Mouse (Mus musculus): ENCODE data around the gene Spata31d1a. TPM values are rescaled to one million over a fixed set of nuclear protein-coding genes. Genes with fewer than 3 reads are reported as not detected.

Spata31d1a gene
- polyA plus RNA-seq, 1 experiment from 2014 or later: 0.15 TPM

GRCm38 (mm10) chr13:59667763-59668162, 42.4 kb downstream of the Spata31d1a start:
- no peak for ATAC-seq
- Histone ChIP-seq H3K4me1 (ENCODE audit: insufficient read depth) (peaks cover 30% of the 10 kb centered on the region), H3K9me3 (ENCODE audit: low read length) (no peaks in the 10 kb centered on the region), H3K27me3 (ENCODE audit: insufficient read depth, low read length) (no peaks in the 10 kb centered on the region), H3K9ac (replicated peaks) (no peak overlapping the region), H3K36me3 (replicated peaks; ENCODE audit: insufficient read depth, low read length) (peaks cover 22% of the 10 kb centered on the region), H3K27ac (ENCODE audit: low read depth) (no peak overlapping the region), H3K4me3 (ENCODE audit: low read depth, low read length) (no peak overlapping the region), H3K4me2 (ENCODE audit: low read depth, low read length) (no peak overlapping the region)
- TF ChIP-seq CTCF (IDR thresholded peaks at IDR 0.05; ENCODE audit: low read depth) (no peak), EP300 (IDR thresholded peaks at IDR 0.05; ENCODE audit: low read depth) (no peak)
- WGBS (ENCODE audit: insufficient replicate concordance): 71% methylated on average over 5 of the region's 5 CpGs
- no peak for DNase-seq

DNA sequence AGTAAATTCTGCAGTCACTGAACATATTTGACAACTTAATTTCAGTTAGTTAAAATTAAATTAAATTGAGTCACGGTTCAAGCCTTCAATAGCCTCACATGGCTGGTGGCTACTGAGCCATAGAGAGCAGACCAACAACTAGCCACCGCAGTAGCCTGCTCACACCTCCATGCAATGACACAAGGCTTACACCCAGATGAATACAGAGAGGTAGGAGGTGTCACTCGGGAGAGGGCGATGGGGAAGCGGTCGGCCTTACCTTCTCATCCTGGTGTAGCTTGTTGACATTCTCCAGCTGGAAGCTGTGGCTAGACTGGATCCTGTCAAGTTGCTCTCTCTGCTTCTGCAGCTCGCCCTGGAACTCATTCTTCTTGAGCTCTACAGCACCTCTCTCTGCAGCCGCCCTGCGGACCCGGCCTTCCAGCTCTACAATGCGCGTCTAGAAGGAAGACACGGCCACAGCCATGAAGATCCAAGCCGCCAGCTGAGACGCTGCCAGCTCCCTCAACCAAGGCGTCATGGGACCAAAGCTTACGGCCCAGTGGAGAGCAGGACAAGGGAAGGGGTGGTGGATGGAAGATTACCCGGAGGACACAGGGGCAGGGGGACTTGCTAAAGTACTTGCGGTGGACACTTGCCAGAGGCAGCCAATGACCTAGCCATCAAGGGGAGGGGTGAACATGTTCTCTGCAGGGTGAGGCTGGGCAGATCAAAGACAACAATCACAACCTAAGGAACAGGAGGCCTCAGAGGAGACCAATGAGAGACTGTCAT, 46.0 kb downstream of the Spata31d1a start:
- ATAC-seq (no peak), DNase-seq (no peak)
- TF ChIP-seq EP300 (IDR thresholded peaks at IDR 0.05; ENCODE audit: low read depth) (no peak), CTCF (IDR thresholded peaks at IDR 0.05; ENCODE audit: low read depth) (no peak)
- Histone ChIP-seq H3K4me3 (ENCODE audit: low read depth, low read length) (no peak overlapping the region), H3K4me2 (ENCODE audit: low read depth, low read length) (no peak overlapping the region), H3K27ac (ENCODE audit: low read depth) (no peak overlapping the region), H3K36me3 (replicated peaks; ENCODE audit: insufficient read depth, low read length) (peaks cover 31% of the 10 kb centered on the region), H3K27me3 (ENCODE audit: insufficient read depth, low read length) (no peaks in the 10 kb centered on the region), H3K9ac (replicated peaks) (no peak overlapping the region), H3K4me1 (ENCODE audit: insufficient read depth) (peaks cover 20% of the 10 kb centered on the region), H3K9me3 (ENCODE audit: low read length) (no peaks in the 10 kb centered on the region)
- WGBS (ENCODE audit: insufficient replicate concordance): 93% methylated on average over 19 of the region's 19 CpGs

DNA sequence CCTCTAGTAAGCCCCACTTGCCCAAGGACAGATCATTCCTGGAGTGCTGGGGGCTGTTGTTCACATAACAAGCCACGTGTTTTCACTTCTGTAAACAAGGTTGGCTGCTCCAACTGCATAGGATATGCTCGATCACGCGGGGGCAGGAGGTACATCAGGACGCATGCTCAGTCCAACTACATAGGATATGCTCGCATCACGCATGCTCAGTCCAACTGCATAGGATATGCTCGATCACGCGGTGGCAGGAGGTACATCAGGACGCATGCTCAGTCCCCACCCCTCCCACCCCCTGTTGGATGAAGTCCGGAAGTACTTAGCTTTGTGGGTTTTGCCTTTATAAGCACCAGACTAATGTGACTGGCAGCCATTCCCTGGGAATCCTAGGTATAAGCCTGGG, 48.2 kb downstream of the Spata31d1a start:
- Histone ChIP-seq H3K4me2 (ENCODE audit: low read depth, low read length) (no peak overlapping the region), H3K27ac (ENCODE audit: low read depth) (no peak overlapping the region), H3K27me3 (ENCODE audit: insufficient read depth, low read length) (no peaks in the 10 kb centered on the region), H3K36me3 (replicated peaks; ENCODE audit: insufficient read depth, low read length) (peaks cover 31% of the 10 kb centered on the region), H3K9me3 (ENCODE audit: low read length) (no peaks in the 10 kb centered on the region), H3K4me1 (ENCODE audit: insufficient read depth) (0 out of 2 replicates have a peak, but pooled peaks cover 3% of the 10 kb centered on the region), H3K9ac (replicated peaks) (no peak overlapping the region), H3K4me3 (ENCODE audit: low read depth, low read length) (no peak overlapping the region)
- WGBS (ENCODE audit: insufficient replicate concordance): 94% methylated on average over 12 of the region's 12 CpGs
- ATAC-seq (no peak), DNase-seq (no peak)
- TF ChIP-seq EP300 (IDR thresholded peaks at IDR 0.05; ENCODE audit: low read depth): no peak
- TF ChIP-seq CTCF (IDR thresholded peaks at IDR 0.05; ENCODE audit: low read depth): no peak

GRCm38 (mm10) chr13:59661387-59661786, 48.7 kb downstream of the Spata31d1a start:
- Histone ChIP-seq H3K9ac (replicated peaks) (no peak overlapping the region), H3K4me2 (ENCODE audit: low read depth, low read length) (no peak overlapping the region), H3K27me3 (ENCODE audit: insufficient read depth, low read length) (no peaks in the 10 kb centered on the region), H3K9me3 (ENCODE audit: low read length) (no peaks in the 10 kb centered on the region), H3K4me3 (ENCODE audit: low read depth, low read length) (no peak overlapping the region), H3K4me1 (ENCODE audit: insufficient read depth) (peaks cover 7% of the 10 kb centered on the region), H3K27ac (ENCODE audit: low read depth) (no peak overlapping the region), H3K36me3 (replicated peaks; ENCODE audit: insufficient read depth, low read length) (peaks cover 31% of the 10 kb centered on the region)
- no peak for TF ChIP-seq EP300 (IDR thresholded peaks at IDR 0.05; ENCODE audit: low read depth)
- no peak for TF ChIP-seq CTCF (IDR thresholded peaks at IDR 0.05; ENCODE audit: low read depth)
- no peak for DNase-seq
- no peak for ATAC-seq
- 88% methylated on average over 8 of the region's 8 CpGs for WGBS (ENCODE audit: insufficient replicate concordance)

GRCm38 (mm10) chr13:59660371-59660770, 49.8 kb downstream of the Spata31d1a start:
- H3K27ac ChIP-seq (ENCODE audit: low read depth): no peak overlapping the region
- H3K36me3 ChIP-seq (replicated peaks; ENCODE audit: insufficient read depth, low read length): peaks cover 29% of the 10 kb centered on the region
- peaks cover 9% of the 10 kb centered on the region for H3K4me1 ChIP-seq (ENCODE audit: insufficient read depth)
- no peak for DNase-seq
- no peaks in the 10 kb centered on the region for H3K27me3 ChIP-seq (ENCODE audit: insufficient read depth, low read length)
- TF ChIP-seq CTCF (IDR thresholded peaks at IDR 0.05; ENCODE audit: low read depth): no peak
- no peak for TF ChIP-seq EP300 (IDR thresholded peaks at IDR 0.05; ENCODE audit: low read depth)
- H3K4me3 ChIP-seq (ENCODE audit: low read depth, low read length): no peak overlapping the region
- H3K9ac ChIP-seq (replicated peaks): no peak overlapping the region
- no peaks in the 10 kb centered on the region for H3K9me3 ChIP-seq (ENCODE audit: low read length)
- no peak overlapping the region for H3K4me2 ChIP-seq (ENCODE audit: low read depth, low read length)
- 93% methylated on average over 3 of the region's 3 CpGs for WGBS (ENCODE audit: insufficient replicate concordance)
- ATAC-seq: no peak

DNA sequence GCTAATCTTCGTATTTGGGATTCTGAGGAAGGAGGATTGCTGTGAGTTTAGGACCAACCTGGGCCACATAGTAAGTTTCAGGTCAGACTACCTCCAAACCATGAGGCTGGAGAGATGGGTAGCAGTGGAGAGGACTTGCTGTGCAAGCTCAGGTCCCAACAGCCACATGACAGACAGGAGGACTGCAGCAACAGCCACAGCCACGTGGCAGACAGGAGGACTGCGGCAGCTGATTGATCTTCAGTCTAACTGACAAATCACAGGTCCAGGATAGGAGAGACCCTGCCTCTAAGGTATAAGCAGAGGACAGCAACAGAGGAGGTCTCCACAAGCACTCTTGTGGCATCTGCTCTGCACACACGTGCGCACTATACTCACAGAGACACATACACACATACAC, 52.3 kb downstream of the Spata31d1a start:
- no peak for ATAC-seq
- no peak overlapping the region for H3K27ac ChIP-seq (ENCODE audit: low read depth)
- no peaks in the 10 kb centered on the region for H3K9me3 ChIP-seq (ENCODE audit: low read length)
- no peaks in the 10 kb centered on the region for H3K27me3 ChIP-seq (ENCODE audit: insufficient read depth, low read length)
- no peak for DNase-seq
- H3K36me3 ChIP-seq (replicated peaks; ENCODE audit: insufficient read depth, low read length): peaks cover 13% of the 10 kb centered on the region; the same call in 1 of the 2 replicates
- H3K4me3 ChIP-seq (ENCODE audit: low read depth, low read length): no peak overlapping the region
- WGBS (ENCODE audit: insufficient replicate concordance): 76% methylated on average over 5 of the region's 5 CpGs
- TF ChIP-seq EP300 (IDR thresholded peaks at IDR 0.05; ENCODE audit: low read depth): no peak
- TF ChIP-seq CTCF (IDR thresholded peaks at IDR 0.05; ENCODE audit: low read depth): no peak
- H3K9ac ChIP-seq (replicated peaks): no peak overlapping the region
- H3K4me1 ChIP-seq (ENCODE audit: insufficient read depth): peaks cover 9% of the 10 kb centered on the region
- H3K4me2 ChIP-seq (ENCODE audit: low read depth, low read length): no peak overlapping the region
